Mouse (Mus musculus): Measurements from ENCODE around the gene Lck.

Gene Lck

GRCm38 (mm10) chr4:129555421-129555861 lies 18.0 kb downstream of the Lck start:
- WGBS: 6% methylated on average over 16 of the region's 16 CpGs

GRCm38 (mm10) chr4:129554512-129554911 lies 18.9 kb downstream of the Lck start:
- 64% methylated on average over 6 of the region's 6 CpGs for WGBS

GRCm38 (mm10) chr4:129550295-129550694 lies 23.1 kb downstream of the Lck start:
- WGBS: 91% methylated on average over 1 of the region's 1 CpGs

GRCm38 (mm10) chr4:129549306-129549705 lies 24.1 kb downstream of the Lck start:
- 96% methylated on average over 2 of the region's 2 CpGs for WGBS

GRCm38 (mm10) chr4:129547631-129548030 lies 25.8 kb downstream of the Lck start:
- 82% methylated on average over 4 of the region's 4 CpGs for WGBS

- 85% methylated on average over 4 of the region's 4 CpGs for WGBS
Measured at GRCm38 (mm10) chr4:129544106-129544505, 29.3 kb downstream of the Lck start.

GRCm38 (mm10) chr4:129542592-129543141 lies 30.8 kb downstream of the Lck start, which contains the start of gene Hdac1:
Gene Hdac1 (minus strand): TSS chr4:129542713.
- WGBS: under 1% methylated on average over 46 of the region's 46 CpGs

- 1% methylated on average over 30 of the region's 30 CpGs for WGBS
Measured at GRCm38 (mm10) chr4:129541868-129542591, 31.4 kb downstream of the Lck start.

- 83% methylated on average over 6 of the region's 6 CpGs for WGBS
Measured at GRCm38 (mm10) chr4:129540012-129540411, 33.4 kb downstream of the Lck start.

- 96% methylated on average over 6 of the region's 6 CpGs for WGBS
Measured at GRCm38 (mm10) chr4:129528901-129529300, 44.5 kb downstream of the Lck start.

- WGBS: 85% methylated on average over 3 of the region's 3 CpGs
Measured at GRCm38 (mm10) chr4:129525889-129526288, 47.6 kb downstream of the Lck start.

- WGBS: 89% methylated on average over 5 of the region's 5 CpGs
Measured at GRCm38 (mm10) chr4:129525338-129525737, 48.1 kb downstream of the Lck start.

- WGBS: 90% methylated on average over 8 of the region's 8 CpGs
Measured at GRCm38 (mm10) chr4:129518519-129518918, 54.9 kb downstream of the Lck start.

- 59% methylated on average over 2 of the region's 2 CpGs for WGBS
Measured at GRCm38 (mm10) chr4:129516925-129517324, 56.5 kb downstream of the Lck start.

- WGBS: 2% methylated on average over 34 of the region's 35 CpGs
Measured at GRCm38 (mm10) chr4:129514300-129514898, 59.0 kb downstream of the Lck start.

- 2% methylated on average over 48 of the region's 57 CpGs for WGBS
Measured at GRCm38 (mm10) chr4:129513891-129514290, 59.5 kb downstream of the Lck start.

- 10% methylated on average over 47 of the region's 47 CpGs for WGBS
Measured at GRCm38 (mm10) chr4:129513086-129513767, 60.2 kb downstream of the Lck start, which contains the start of gene Marcksl1. Gene Marcksl1 (plus strand): TSS chr4:129513581.

- WGBS: 65% methylated on average over 6 of the region's 6 CpGs
Measured at GRCm38 (mm10) chr4:129511413-129512096, 61.9 kb downstream of the Lck start.

GRCm38 (mm10) chr4:129510723-129511412 lies 62.6 kb downstream of the Lck start:
- WGBS: 70% methylated on average over 6 of the region's 6 CpGs

- 94% methylated on average over 3 of the region's 3 CpGs for WGBS
Measured at GRCm38 (mm10) chr4:129509650-129510049, 63.8 kb downstream of the Lck start.
